Mouse (Mus musculus) cerebellum, adult 2 months (tissue): ENCODE data around the gene AF067063. TPM values are rescaled to one million over a fixed set of nuclear protein-coding genes. Genes with fewer than 3 reads are reported as not detected.
"Not testable (repeated sequence)": the region's sequence is repeated elsewhere in the genome, so short reads cannot be mapped to it uniquely, and the experiment has no call there.

Experiments
- DNase-seq, 2 experiments: peaks; one replicate each; pipeline ENCODE4 v3.0.0; 2021
- H3K27ac ChIP-seq: fragments of 200-500 bp; 2 replicates; pipeline ENCODE4 v1.5.1; 2012; ENCODE audit warnings: low read length, control low read depth, inconsistent platforms; ENCODE audit not compliant: insufficient read depth
- H3K27me3 ChIP-seq: fragments of 200-500 bp; 2 replicates; pipeline ENCODE4 v1.6.1; 2012; ENCODE audit warnings: inconsistent platforms, mild to moderate bottlenecking, low read length, moderate library complexity; ENCODE audit not compliant: control insufficient read depth, insufficient read depth
- H3K4me1 ChIP-seq: fragments of 200-500 bp; 2 replicates; pipeline ENCODE4 v1.6.1; 2011; ENCODE audit warnings: low read length; ENCODE audit not compliant: control insufficient read depth, insufficient read depth
- H3K4me3 ChIP-seq: fragments of 200-500 bp; replicated peaks from 2 replicates; pipeline ENCODE3; 2011; ENCODE audit warnings: mild to moderate bottlenecking, low read depth, low read length, control low read depth; ENCODE audit not compliant: insufficient read depth
- CTCF ChIP-seq: fragments of 200-500 bp; IDR thresholded peaks from 2 replicates; pipeline ENCODE4 v1.5.1; 2011; ENCODE audit warnings: low read depth, mild to moderate bottlenecking, control low read depth, low read length, moderate library complexity, borderline replicate concordance; ENCODE audit not compliant: insufficient read depth
- POLR2A ChIP-seq: fragments of 200-500 bp; IDR thresholded peaks from 2 replicates; pipeline ENCODE4 v1.6.1; 2011; ENCODE audit warnings: low read length, control low read depth, borderline replicate concordance; ENCODE audit not compliant: insufficient read depth
- WGBS: fragments of 180-500 bp; shearing (Covaris S2); methylation state at CpG from one replicate; pipeline ENCODE4 v1.1.7; 2018; 5-methylcytosine and 5-hydroxymethylcytosine counted together
- polyA plus RNA-seq: library from polyadenylated mRNA; depleted of rRNA; stranded (reverse); fragments of >200 nt; gene quantifications from 2 replicates; pipeline ENCODE4 v1.2.3, GENCODE M21; 2012; rRNA removed

AF067063 gene
- not detected in 2 replicates for polyA plus RNA-seq

DNA sequence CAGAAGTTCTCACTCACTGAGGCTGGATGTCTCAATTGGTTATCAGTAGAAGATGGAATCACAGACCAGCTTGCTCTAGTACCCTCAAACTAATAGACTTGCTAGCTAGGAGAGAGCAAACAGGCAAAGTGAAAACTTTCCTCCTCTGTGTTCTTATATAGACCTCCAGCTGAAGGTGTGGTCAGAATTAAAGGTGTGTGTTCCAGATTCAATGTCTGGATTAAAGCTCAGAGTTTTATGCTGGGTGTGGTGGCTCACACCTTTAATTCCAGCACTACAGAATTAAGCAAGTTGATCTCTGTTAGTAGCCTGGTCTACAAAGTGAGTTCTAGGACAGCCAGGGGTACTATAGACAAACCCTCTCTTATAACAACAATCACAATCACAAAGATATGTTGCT, at the start of gene AF067063:
Gene AF067063 (minus strand): TSS at position 101 of the 400 bp plus-strand sequence.
- not testable (repeated sequence) for H3K27ac ChIP-seq, H3K4me1 ChIP-seq, DNase-seq

DNA sequence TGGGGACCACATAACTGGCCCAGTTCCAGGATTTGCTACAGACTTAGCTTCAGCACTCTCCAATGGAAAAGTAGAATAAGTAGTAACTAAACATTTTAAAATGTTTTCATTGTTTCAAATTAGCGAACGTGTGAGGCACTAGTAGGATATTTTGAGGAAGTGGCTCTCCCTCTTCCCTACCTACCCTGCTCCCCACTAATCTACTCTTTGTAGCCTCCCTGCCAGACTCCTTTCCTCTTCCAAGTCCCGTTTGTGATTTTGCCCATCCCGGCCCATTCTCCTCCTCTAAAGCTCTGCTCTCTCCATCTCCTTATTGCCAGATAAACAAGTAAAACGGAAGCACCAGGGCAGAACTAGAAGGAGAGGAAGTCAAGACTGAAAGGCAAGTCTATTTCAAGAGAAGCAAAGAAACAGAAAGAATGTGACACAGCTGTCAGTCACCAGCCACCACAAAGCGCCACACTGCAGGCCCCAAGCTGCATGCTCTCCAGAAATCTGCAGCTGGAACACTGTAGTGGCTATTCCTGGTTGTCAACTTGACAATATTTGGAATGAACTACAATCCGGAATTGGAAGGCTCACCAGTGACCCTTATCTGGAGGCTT, 34.5 kb upstream of the AF067063 start:
- 72% methylated on average over 6 of the region's 7 CpGs for WGBS
- not testable (repeated sequence) for H3K4me1 ChIP-seq

More for the DNA sequence above, at the start of gene AF067063:
- H3K27me3 ChIP-seq, H3K4me3 ChIP-seq: not testable (repeated sequence)

DNA sequence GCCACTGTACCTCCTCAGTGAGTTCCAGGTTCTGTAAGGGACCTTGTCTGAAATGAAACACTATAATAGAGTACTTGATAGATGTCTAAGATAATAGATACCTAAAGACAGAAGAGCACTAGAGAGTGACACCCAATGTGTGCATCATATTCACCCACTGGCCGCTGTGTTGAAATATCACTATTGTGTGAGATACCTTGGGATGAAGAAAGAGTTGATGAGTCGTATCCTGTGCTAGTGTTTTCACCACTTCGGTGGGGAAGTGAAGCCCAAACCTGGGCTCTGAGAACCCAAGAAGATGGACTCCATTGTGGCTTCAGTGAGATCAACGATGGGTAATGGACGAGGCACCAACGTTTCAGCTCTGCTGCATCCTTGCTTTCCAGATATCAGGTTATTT, 32.4 kb upstream of the AF067063 start:
- H3K27me3 ChIP-seq, DNase-seq, H3K4me3 ChIP-seq, H3K27ac ChIP-seq, H3K4me1 ChIP-seq: not testable (repeated sequence)
- WGBS = no CpG with 5 or more reads among the region's 6 CpGs

More for the DNA sequence above, 34.5 kb upstream of the AF067063 start:
- not testable (repeated sequence) for DNase-seq, H3K27me3 ChIP-seq, H3K4me3 ChIP-seq, H3K27ac ChIP-seq

DNA sequence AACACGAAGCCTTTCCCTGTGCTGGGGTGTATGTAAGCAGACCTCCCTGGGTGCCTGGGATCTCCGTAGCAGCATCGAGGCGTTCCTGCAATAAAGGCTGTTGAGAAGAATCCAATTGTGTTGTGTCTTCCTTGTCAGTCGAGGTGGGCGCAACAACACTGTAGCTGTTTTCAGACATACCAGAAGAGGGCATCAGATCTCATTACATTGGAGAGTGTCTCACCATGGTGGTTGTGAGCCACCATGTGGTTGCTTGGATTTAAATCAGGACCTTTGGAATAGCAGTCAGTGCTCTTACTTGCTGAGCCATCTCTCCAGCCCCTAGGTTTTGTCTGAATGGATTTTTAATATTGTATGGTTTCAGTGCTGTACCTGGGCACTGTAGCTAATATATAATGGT, 10.0 kb upstream of the AF067063 start:
- H3K4me1 ChIP-seq, H3K27ac ChIP-seq, H3K4me3 ChIP-seq, DNase-seq, H3K27me3 ChIP-seq: not testable (repeated sequence)
- 23% methylated on average over 6 of the region's 6 CpGs for WGBS

DNA sequence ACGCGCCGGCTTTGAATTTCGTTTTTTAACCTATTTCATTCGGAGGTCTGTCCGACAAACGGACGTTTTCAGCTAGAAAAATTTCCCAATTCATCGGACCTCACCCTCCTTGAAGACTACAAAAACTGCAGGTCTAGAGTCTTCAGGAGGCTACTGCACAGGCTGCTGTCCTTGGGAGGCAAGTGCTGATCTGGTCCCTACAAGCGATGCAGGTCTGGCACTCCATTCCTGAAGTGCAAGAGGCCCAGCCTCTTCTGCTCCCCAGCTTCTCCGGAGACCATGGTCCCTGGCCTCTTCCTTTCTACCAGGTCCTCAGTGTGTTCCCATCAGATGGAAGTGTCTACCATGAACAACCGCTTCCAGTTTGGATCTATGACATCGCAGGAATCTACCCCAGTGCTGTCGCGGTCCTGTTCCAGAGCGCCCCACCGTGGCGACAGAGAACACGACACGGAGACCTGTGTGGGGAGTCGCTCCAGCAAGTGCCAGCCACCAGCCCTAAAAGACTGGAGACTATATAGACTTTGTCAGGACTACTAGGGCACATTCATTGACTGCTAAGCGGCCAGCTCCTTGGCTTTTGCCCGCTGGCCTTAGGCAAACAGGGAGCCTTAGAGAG, 7.8 kb upstream of the AF067063 start:
- not testable (repeated sequence) for H3K27ac ChIP-seq, H3K4me1 ChIP-seq, H3K4me3 ChIP-seq, H3K27me3 ChIP-seq
- TF ChIP-seq CTCF = peak; percentile 35; the same call in 1 of the 2 replicates
- DNase-seq = peak; percentile 68 to 71
- 13% methylated on average over 14 of the region's 23 CpGs for WGBS

DNA sequence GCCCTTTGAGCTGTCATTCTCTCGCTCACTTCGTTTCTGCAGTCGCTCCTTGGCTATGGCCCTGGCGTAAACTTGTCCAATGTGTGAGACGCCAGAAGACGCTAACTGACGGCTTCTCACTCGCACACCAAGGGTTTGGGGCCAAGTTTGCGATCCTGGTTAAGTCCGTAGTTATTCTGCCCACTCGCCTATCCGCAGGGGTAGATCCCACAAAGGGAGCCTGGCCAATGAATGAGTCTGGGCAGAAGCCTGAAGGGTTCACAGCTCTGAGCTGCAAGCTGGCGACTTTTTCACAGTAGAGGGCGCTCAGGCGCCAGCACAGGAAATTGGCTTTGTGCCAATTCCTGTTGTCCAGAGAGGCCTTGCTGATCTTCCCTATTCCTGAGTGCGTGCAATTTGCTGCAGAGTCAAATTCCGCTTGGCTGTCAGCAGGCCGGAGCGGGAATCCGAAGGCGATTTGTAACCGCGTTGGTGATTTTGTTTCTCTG, 6.4 kb upstream of the AF067063 start:
- DNase-seq = peak; percentile 49
- H3K27ac ChIP-seq, H3K27me3 ChIP-seq, H3K4me1 ChIP-seq, H3K4me3 ChIP-seq: not testable (repeated sequence)
- WGBS = 6% methylated on average over 23 of the region's 23 CpGs

DNA sequence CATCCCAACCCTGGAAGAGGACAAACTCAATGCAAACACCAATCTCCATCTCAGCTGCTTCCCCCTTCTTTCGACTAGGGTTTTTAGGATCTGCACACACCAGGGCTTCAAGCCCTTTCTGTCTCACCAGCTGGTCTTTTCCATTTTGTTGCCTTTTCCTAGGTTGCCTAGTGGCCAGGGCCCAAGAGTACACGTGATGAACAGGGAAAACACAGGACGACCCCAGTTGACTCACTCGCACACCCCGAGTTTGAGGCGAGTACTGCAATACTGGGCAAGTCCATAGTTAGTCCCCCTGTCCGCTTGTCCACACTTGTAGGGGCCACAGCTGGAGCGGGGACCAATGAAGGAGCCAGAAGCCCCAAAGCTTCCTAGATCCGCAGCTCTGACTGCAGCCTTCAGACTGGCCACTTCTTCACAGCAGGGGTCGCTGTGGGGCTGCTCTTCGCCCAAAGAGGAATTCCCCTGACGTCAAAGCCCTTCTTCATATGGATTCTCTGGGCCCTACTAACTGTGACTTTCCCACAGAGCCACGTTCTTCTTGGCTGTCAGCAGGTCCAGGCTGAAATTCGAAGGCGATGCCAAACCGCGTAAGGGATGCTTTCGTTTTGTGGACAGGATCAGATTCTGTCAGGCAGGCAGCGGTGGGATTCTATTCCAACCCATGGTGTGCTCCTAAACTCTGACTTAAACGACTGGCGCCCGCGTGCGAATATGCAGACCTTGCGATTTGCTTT, 5.5 kb upstream of the AF067063 start, which contains the start of gene D13Ertd608e:
Gene D13Ertd608e (plus strand): TSS at position 687 of the 737 bp plus-strand sequence.
- not testable (repeated sequence) for H3K27ac ChIP-seq, H3K27me3 ChIP-seq, H3K4me3 ChIP-seq, H3K4me1 ChIP-seq
- DNase-seq = peak; percentile 15 to 28
- WGBS = 10% methylated on average over 19 of the region's 25 CpGs

DNA sequence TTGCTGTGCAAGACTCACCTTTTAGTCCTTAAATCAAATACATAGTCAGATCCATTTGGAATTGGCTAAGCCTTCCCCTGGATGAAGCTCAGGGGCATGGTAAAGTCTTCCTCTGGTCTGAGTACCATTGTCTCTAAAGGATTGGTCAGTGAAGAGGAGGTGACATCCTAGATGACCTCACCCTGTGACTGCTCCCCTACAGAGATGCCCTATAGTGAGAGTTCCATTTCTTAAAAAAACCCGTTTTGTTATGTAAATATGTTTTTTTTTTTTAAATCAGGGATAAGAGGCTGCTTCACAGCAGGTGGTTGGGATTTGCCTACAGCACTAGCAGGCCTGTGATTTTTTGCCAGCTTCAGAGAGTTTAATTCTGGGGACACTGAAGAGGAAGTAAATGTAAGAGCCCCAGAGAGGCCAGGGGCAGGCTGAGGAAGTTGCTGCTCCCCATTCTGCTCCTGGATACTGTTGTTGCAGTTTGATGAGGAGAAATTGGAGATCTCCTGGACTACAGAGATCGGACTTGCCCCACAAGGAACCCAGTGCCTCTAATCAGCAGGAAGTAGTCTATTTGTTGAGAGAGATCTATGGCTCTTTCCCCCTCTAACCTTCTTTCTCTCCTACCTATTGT, 12.3 kb downstream of the AF067063 start:
- WGBS = 18% methylated on average over 2 of the region's 2 CpGs
- Histone ChIP-seq H3K4me1 (no peaks in the 10 kb centered on the region), H3K27ac (no peak overlapping the region), H3K27me3 (no peaks in the 10 kb centered on the region), H3K4me3 (no peak overlapping the region)
- no peak for TF ChIP-seq CTCF
- no peak for TF ChIP-seq POLR2A
- DNase-seq = no peak
